Mouse (Mus musculus) kidney, postnatal 0 days (tissue): ENCODE measurements around the gene Lnx1. TPM values are rescaled to one million over a fixed set of nuclear protein-coding genes. Genes with fewer than 3 reads are reported as not detected.

Source experiments
- ATAC-seq: fragments of 200-750 bp; cut with Nextera tagmentation; replicated peaks from 2 replicates; pipeline ENCODE4 v1.8.0; 2017; ENCODE audit warnings: low read depth, moderate number of reproducible peaks, moderate TSS enrichment, moderate library complexity; ENCODE audit not compliant: low FRiP score
- DNase-seq: peaks from one replicate; pipeline ENCODE4 v3.0.0-alpha.2; 2016; ENCODE audit warnings: low spot score
- H3K27ac ChIP-seq: fragments of 300-500 bp; sonication (generic); 2 replicates; pipeline ENCODE4 v1.5.1; 2014; ENCODE audit warnings: mild to moderate bottlenecking
- H3K27me3 ChIP-seq: fragments of 300-500 bp; sonication (generic); 2 replicates; pipeline ENCODE4 v1.6.1; 2014; ENCODE audit warnings: low read length, mixed read lengths; ENCODE audit not compliant: insufficient read depth
- H3K36me3 ChIP-seq: fragments of 300-500 bp; sonication (generic); 2 replicates; pipeline ENCODE4 v1.6.1; 2014; ENCODE audit warnings: low read length, mixed read lengths; ENCODE audit not compliant: insufficient read depth
- H3K4me1 ChIP-seq: fragments of 300-500 bp; sonication (generic); replicated peaks from 2 replicates; pipeline ENCODE4 v1.6.1; 2014; ENCODE audit warnings: antibody characterized with exemption, low read length, mixed read lengths; ENCODE audit not compliant: insufficient read depth
- H3K4me2 ChIP-seq: fragments of 300-500 bp; sonication (generic); 2 replicates; pipeline ENCODE4 v1.6.1; 2014; ENCODE audit warnings: mild to moderate bottlenecking, low read length, moderate library complexity, mixed read lengths
- H3K4me3 ChIP-seq: fragments of 300-500 bp; sonication (generic); replicated peaks from 2 replicates; pipeline ENCODE4 v1.5.1; 2014; ENCODE audit warnings: low read depth, low read length
- H3K9ac ChIP-seq: fragments of 300-500 bp; sonication (generic); 2 replicates; pipeline ENCODE4 v1.6.1; 2014; ENCODE audit warnings: low read depth, low read length
- H3K9me3 ChIP-seq: fragments of 300-500 bp; sonication (generic); replicated peaks from 2 replicates; pipeline ENCODE4 v1.6.1; 2016; ENCODE audit warnings: low read length, inconsistent platforms, mixed read lengths
- CTCF ChIP-seq: IDR thresholded peaks from 2 replicates; pipeline ENCODE4 v1.5.1; 2016; ENCODE audit warnings: antibody characterized with exemption, low read depth, mild to moderate bottlenecking, moderate library complexity
- WGBS: fragments of 180-500 bp; shearing (Covaris S2); extraction: QIAGEN DNeasy Blood & Tissue Kit; methylation state at CpG from one replicate; pipeline ENCODE4 v1.1.7; 2014; 5-methylcytosine and 5-hydroxymethylcytosine counted together
- polyA plus RNA-seq: library from polyadenylated mRNA; unstranded; fragments of >200 nt; fragmentation: Nextera tagmentation; extraction: Ambion mirVana; gene quantifications from 2 replicates; pipeline ENCODE4 v1.2.1, GENCODE M21; 2015

Lnx1 gene
- polyA plus RNA-seq, 1 experiment from 2014 or later, result 3.5 TPM

- ATAC-seq (no peak), DNase-seq (peak; percentile 67)
- Histone ChIP-seq H3K9me3 (no peaks in the 10 kb centered on the region), H3K27me3 (no peaks in the 10 kb centered on the region), H3K9ac (no peak overlapping the region), H3K4me2 (no peak overlapping the region), H3K4me1 (peaks cover 6% of the 10 kb centered on the region; the same call in 1 of the 2 replicates), H3K36me3 (no peaks in the 10 kb centered on the region), H3K27ac (no peak overlapping the region), H3K4me3 (no peak overlapping the region)
- no peak for TF ChIP-seq CTCF
- 43% methylated on average over 1 of the region's 1 CpGs for WGBS
Measured at GRCm38 (mm10) chr5:74662618-74663017, 40.1 kb downstream of the Lnx1 start.

GRCm38 (mm10) chr5:74661734-74662560 is 40.8 kb downstream of the Lnx1 start:
- ATAC-seq, result no peak
- H3K4me1 ChIP-seq, result peaks cover 6% of the 10 kb centered on the region; the same call in 1 of the 2 replicates
- no peak for TF ChIP-seq CTCF
- H3K36me3 ChIP-seq, result no peaks in the 10 kb centered on the region
- WGBS, result 49% methylated on average over 4 of the region's 4 CpGs
- H3K27me3 ChIP-seq, result no peaks in the 10 kb centered on the region
- no peak overlapping the region for H3K9ac ChIP-seq
- peak; percentile 74 for DNase-seq
- no peaks in the 10 kb centered on the region for H3K9me3 ChIP-seq
- no peak overlapping the region for H3K27ac ChIP-seq
- no peak overlapping the region for H3K4me3 ChIP-seq
- H3K4me2 ChIP-seq, result no peak overlapping the region

GRCm38 (mm10) chr5:74659856-74660255 is 42.9 kb downstream of the Lnx1 start:
- no peak for ATAC-seq
- no peak for DNase-seq
- Histone ChIP-seq H3K27ac (no peak overlapping the region), H3K4me2 (no peak overlapping the region), H3K36me3 (no peaks in the 10 kb centered on the region), H3K4me1 (peaks cover 6% of the 10 kb centered on the region; the same call in 1 of the 2 replicates), H3K9me3 (no peaks in the 10 kb centered on the region), H3K9ac (no peak overlapping the region), H3K4me3 (no peak overlapping the region), H3K27me3 (no peaks in the 10 kb centered on the region)
- TF ChIP-seq CTCF, result no peak
- 40% methylated on average over 4 of the region's 4 CpGs for WGBS

GRCm38 (mm10) chr5:74659281-74659680 is 43.4 kb downstream of the Lnx1 start:
- Histone ChIP-seq H3K27me3 (no peaks in the 10 kb centered on the region), H3K4me2 (no peak overlapping the region), H3K4me1 (peaks cover 6% of the 10 kb centered on the region; the same call in 1 of the 2 replicates), H3K4me3 (no peak overlapping the region), H3K27ac (no peak overlapping the region), H3K9me3 (no peaks in the 10 kb centered on the region), H3K36me3 (no peaks in the 10 kb centered on the region), H3K9ac (no peak overlapping the region)
- ATAC-seq, result no peak
- 90% methylated on average over 5 of the region's 5 CpGs for WGBS
- no peak for DNase-seq
- TF ChIP-seq CTCF, result no peak

GRCm38 (mm10) chr5:74657930-74658329 is 44.8 kb downstream of the Lnx1 start:
- DNase-seq (no peak), ATAC-seq (no peak)
- 78% methylated on average over 6 of the region's 6 CpGs for WGBS
- H3K27me3 ChIP-seq, result no peaks in the 10 kb centered on the region
- no peak overlapping the region for H3K9ac ChIP-seq
- H3K9me3 ChIP-seq, result no peaks in the 10 kb centered on the region
- H3K4me1 ChIP-seq, result peaks cover 6% of the 10 kb centered on the region; the same call in 1 of the 2 replicates
- H3K27ac ChIP-seq, result no peak overlapping the region
- TF ChIP-seq CTCF, result no peak
- no peak overlapping the region for H3K4me3 ChIP-seq
- no peak overlapping the region for H3K4me2 ChIP-seq
- H3K36me3 ChIP-seq, result no peaks in the 10 kb centered on the region

- no peak overlapping the region for H3K27ac ChIP-seq
- no peaks in the 10 kb centered on the region for H3K27me3 ChIP-seq
- no peak overlapping the region for H3K4me2 ChIP-seq
- no peak for TF ChIP-seq CTCF
- H3K9ac ChIP-seq, result no peak overlapping the region
- H3K9me3 ChIP-seq, result no peaks in the 10 kb centered on the region
- H3K36me3 ChIP-seq, result no peaks in the 10 kb centered on the region
- DNase-seq (no peak), ATAC-seq (no peak)
- H3K4me1 ChIP-seq, result peaks cover 6% of the 10 kb centered on the region; the same call in 1 of the 2 replicates
- no peak overlapping the region for H3K4me3 ChIP-seq
- WGBS, result 86% methylated on average over 5 of the region's 5 CpGs
Measured at GRCm38 (mm10) chr5:74656410-74656809, 46.3 kb downstream of the Lnx1 start.
